9 mouse cellular contexts compared by ENCODE assay signal in the genomic region with DNA sequence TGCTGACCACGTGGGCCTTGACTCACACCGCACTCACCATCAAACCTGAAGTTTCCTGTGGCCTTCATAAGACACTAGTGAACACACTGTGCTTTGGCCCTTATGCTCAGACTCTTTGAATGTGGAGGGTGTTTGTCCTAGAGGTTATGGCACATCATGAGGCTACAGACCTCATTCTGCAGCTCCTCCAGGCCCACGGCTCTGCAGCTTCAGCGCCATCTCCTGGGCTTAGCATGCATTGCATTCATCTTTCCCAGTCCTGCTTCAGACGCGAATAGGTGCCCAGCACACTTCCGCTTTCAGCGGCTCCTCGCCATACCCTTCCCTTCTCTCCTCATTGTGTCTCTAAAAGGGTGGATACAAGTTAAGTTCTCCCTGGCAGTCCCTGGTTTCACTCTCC. TPM values are rescaled to one million over a fixed set of nuclear protein-coding genes. Genes with fewer than 3 reads are reported as not detected.
DNase-seq lines count a peak whose midpoint lies in the region; ATAC-seq and TF ChIP-seq lines count a peak whose summit lies in the region.
"Had no signal": no experiment of that assay in that cellular context is flagged by ENCODE, and none has a peak within 500 bp of the region (broad histone marks: within the 10 kb centered on the region; RNA-seq: fewer than 3 reads in every experiment).

No protein-coding gene starts in this region.

- no peaks in the 10 kb centered on the region for H3K36me3 ChIP-seq in heart, adult 2 months (ENCODE audit: control insufficient read depth, insufficient read depth, low read length)
- H3K36me3 ChIP-seq in hindbrain, postnatal 0 days (ENCODE audit: insufficient read depth, low read length), result no peaks in the 10 kb centered on the region
- H3K36me3 ChIP-seq in midbrain, embryonic 11.5 days (ENCODE audit: control insufficient read depth, insufficient read depth, low read length), result no peaks in the 10 kb centered on the region
- no peaks in the 10 kb centered on the region for H3K36me3 ChIP-seq in stomach, embryonic 16.5 days (ENCODE audit: control insufficient read depth, insufficient read depth, low read length)

- intact Hi-C loops in heart, adult 2 months (cut with DNase I), result no loop called here
- intact Hi-C loops in heart, postnatal 25 days (cut with DNase I), result no loop called here
- intact Hi-C loops in left cerebral cortex, postnatal 14 days (cut with DNase I), result no loop called here

- H3K9ac ChIP-seq in heart, adult 2 months (ENCODE audit: low read depth, low read length), result no peak overlapping the region
- peak overlapping the region; percentile 42; the same call in 1 of the 2 replicates for H3K9ac ChIP-seq in hindbrain, postnatal 0 days (replicated peaks; ENCODE audit: low read length)
- 0 out of 2 replicates have a peak overlapping the region, but pooled peaks have one; percentile 31 for H3K9ac ChIP-seq in midbrain, embryonic 11.5 days (ENCODE audit: low read length)
- H3K9ac ChIP-seq in stomach, embryonic 16.5 days (ENCODE audit: low read length), result no peak overlapping the region; the same call in 1 of the 2 replicates

- DNase-seq in heart, adult 2 months, result peak; percentile 42 to 68
- no peak for DNase-seq in heart, postnatal 25 days (ENCODE audit: low spot score)
- DNase-seq in cerebellum, postnatal 14 days, result peak; percentile 92 to 95
- DNase-seq in frontal cortex, postnatal 36 days (ENCODE audit: low spot score in 2 of 2), result peak; percentile 79 to 83
- peak; percentile 90 for DNase-seq in hindbrain, postnatal 0 days (ENCODE audit: low spot score)
- DNase-seq in left cerebral cortex, postnatal 14 days (ENCODE audit: low spot score in 2 of 2), result peak; percentile 80 to 82
- DNase-seq in midbrain, embryonic 11.5 days (ENCODE audit: low spot score, missing footprints), result peak; percentile 98

- ATAC-seq in hindbrain, postnatal 0 days, result peak; percentile 79
- peak; percentile 50; the same call in 1 of the 2 replicates for ATAC-seq in midbrain, embryonic 11.5 days (ENCODE audit: low FRiP score)
- 0 out of 2 replicates have a peak, but pooled peaks have one; percentile 21 for ATAC-seq in stomach, embryonic 16.5 days (ENCODE audit: insufficient read depth, low FRiP score)

- H3K27ac ChIP-seq in heart, adult 2 months, result no peak overlapping the region
- no peak overlapping the region for H3K27ac ChIP-seq in hindbrain, postnatal 0 days
- no peak overlapping the region for H3K27ac ChIP-seq in midbrain, embryonic 11.5 days (ENCODE audit: low read depth, low read length)
- H3K27ac ChIP-seq in stomach, embryonic 16.5 days (ENCODE audit: low read length), result no peak overlapping the region

- TF ChIP-seq CTCF in heart, adult 2 months (IDR thresholded peaks at IDR 0.05), result peak; percentile 82
- TF ChIP-seq CTCF in hindbrain, postnatal 0 days (IDR thresholded peaks at IDR 0.05; ENCODE audit: low read depth), result peak; percentile 98

- H3K27me3 ChIP-seq in heart, adult 2 months (ENCODE audit: control insufficient read depth, insufficient read depth, low read length), result no peaks in the 10 kb centered on the region
- H3K27me3 ChIP-seq in hindbrain, postnatal 0 days (ENCODE audit: insufficient read depth, low read length), result no peaks in the 10 kb centered on the region
- no peaks in the 10 kb centered on the region for H3K27me3 ChIP-seq in midbrain, embryonic 11.5 days (ENCODE audit: control insufficient read depth, insufficient read depth, low read length)
- H3K27me3 ChIP-seq in stomach, embryonic 16.5 days (ENCODE audit: control insufficient read depth, insufficient read depth, low read length), result no peaks in the 10 kb centered on the region

- H3K4me1 ChIP-seq in heart, adult 2 months (ENCODE audit: control insufficient read depth, insufficient read depth, low read length), result no peaks in the 10 kb centered on the region
- H3K4me1 ChIP-seq in hindbrain, postnatal 0 days (ENCODE audit: insufficient read depth, low read length), result no peaks in the 10 kb centered on the region
- H3K4me1 ChIP-seq in midbrain, embryonic 11.5 days (ENCODE audit: control insufficient read depth, insufficient read depth, low read length), result no peaks in the 10 kb centered on the region
- H3K4me1 ChIP-seq in stomach, embryonic 16.5 days (ENCODE audit: control insufficient read depth, insufficient read depth, low read length), result no peaks in the 10 kb centered on the region

- no peaks in the 10 kb centered on the region for H3K9me3 ChIP-seq in hindbrain, postnatal 0 days (ENCODE audit: low read length)
- no peaks in the 10 kb centered on the region for H3K9me3 ChIP-seq in midbrain, embryonic 11.5 days (ENCODE audit: control insufficient read depth, low read length)
- H3K9me3 ChIP-seq in stomach, embryonic 16.5 days (replicated peaks; ENCODE audit: control insufficient read depth, low read length), result no peaks in the 10 kb centered on the region

- TF ChIP-seq POLR2A in heart, adult 2 months (IDR thresholded peaks at IDR 0.05; ENCODE audit: insufficient read depth, low read depth, low read length), result no peak

- no peak for TF ChIP-seq EP300 in heart, adult 2 months (IDR thresholded peaks at IDR 0.05; ENCODE audit: insufficient read depth, low read depth, low read length)

- H3K79me2 ChIP-seq in heart, adult 2 months (replicated peaks; ENCODE audit: control insufficient read depth, insufficient read depth, low read length), result no peaks in the 10 kb centered on the region

- WGBS in heart, adult 2 months, result 28% methylated on average over 9 of the region's 9 CpGs
- WGBS in hindbrain, postnatal 0 days, result 25% methylated on average over 9 of the region's 9 CpGs
- 31% methylated on average over 9 of the region's 9 CpGs for WGBS in midbrain, embryonic 11.5 days
- WGBS in stomach, embryonic 16.5 days, result 27% methylated on average over 9 of the region's 9 CpGs

- H3K4me3 ChIP-seq in heart, adult 2 months, result no peak overlapping the region
- H3K4me3 ChIP-seq in hindbrain, postnatal 0 days (ENCODE audit: low read length), result no peak overlapping the region
- no peak overlapping the region for H3K4me3 ChIP-seq in midbrain, embryonic 11.5 days (ENCODE audit: low read depth, low read length)
- no peak overlapping the region for H3K4me3 ChIP-seq in stomach, embryonic 16.5 days (replicated peaks; ENCODE audit: low read length)

- peak overlapping the region; percentile 47 for H3K4me2 ChIP-seq in hindbrain, postnatal 0 days (ENCODE audit: low read depth, low read length)
- peak overlapping the region; percentile 26; the same call in 1 of the 2 replicates for H3K4me2 ChIP-seq in midbrain, embryonic 11.5 days
- H3K4me2 ChIP-seq in stomach, embryonic 16.5 days (ENCODE audit: low read depth, low read length), result peak overlapping the region; percentile 1; the same call in 1 of the 2 replicates

RNA-seq across cellular contexts. Expression of a gene that starts 1.7 kb away (rescaled TPM):
- total RNA-seq in heart, adult 2 months (2021), result under 1 TPM; 0.10 to 0.34 TPM
- polyA plus RNA-seq in heart, adult 2 months (2012; rRNA removed), result 0.16 and 0.20 TPM in 2 replicates
- total RNA-seq in heart, postnatal 25 days (2021), result under 1 TPM; 0.26 to 0.36 TPM
- total RNA-seq in hindbrain, postnatal 0 days (2014; rRNA removed), result 0.37 and 0.40 TPM in 2 replicates
- 0.06 TPM in 1 of 2 replicates, not detected in the other for polyA plus RNA-seq in hindbrain, postnatal 0 days (2015; fragmentation: Nextera tagmentation; extraction: Ambion mirVana)
- total RNA-seq in left cerebral cortex, postnatal 14 days (2021), result not detected
- not detected in 2 replicates for polyA plus RNA-seq in midbrain, embryonic 11.5 days (2014; fragmentation: Nextera tagmentation; extraction: Ambion mirVana)
- polyA plus RNA-seq in stomach, embryonic 16.5 days (2015; fragmentation: Nextera tagmentation; extraction: Ambion mirVana), result 0.48 and 0.50 TPM in 2 replicates
- total RNA-seq: gastrocnemius, postnatal 4 days had no signal

RNA-seq across cellular contexts. Expression of a gene that starts 14.7 kb away (rescaled TPM):
- total RNA-seq in heart, adult 2 months (2021), result not detected
- polyA plus RNA-seq in heart, adult 2 months (2012; rRNA removed), result not detected in 2 replicates
- not detected for total RNA-seq in heart, postnatal 25 days (2021)
- total RNA-seq in hindbrain, postnatal 0 days (2014; rRNA removed), result 1.2 and 1.4 TPM in 2 replicates
- 0.58 and 0.71 TPM in 2 replicates for polyA plus RNA-seq in hindbrain, postnatal 0 days (2015; fragmentation: Nextera tagmentation; extraction: Ambion mirVana)
- not detected for total RNA-seq in left cerebral cortex, postnatal 14 days (2021)
- not detected in 2 replicates for polyA plus RNA-seq in midbrain, embryonic 11.5 days (2014; fragmentation: Nextera tagmentation; extraction: Ambion mirVana)
- polyA plus RNA-seq in stomach, embryonic 16.5 days (2015; fragmentation: Nextera tagmentation; extraction: Ambion mirVana), result not detected in 2 replicates
- total RNA-seq: gastrocnemius, postnatal 4 days had no signal

RNA-seq across cellular contexts. Expression of a gene that starts 15.7 kb away (rescaled TPM):
- 1 to 10 TPM; 1.0 to 1.1 TPM for total RNA-seq in heart, adult 2 months (2021)
- polyA plus RNA-seq in heart, adult 2 months (2012; rRNA removed), result 1.8 and 3.8 TPM in 2 replicates
- 1 to 10 TPM; 1.6 to 1.7 TPM for total RNA-seq in heart, postnatal 25 days (2021)
- 31.0 and 32.9 TPM in 2 replicates for total RNA-seq in hindbrain, postnatal 0 days (2014; rRNA removed)
- 27.3 and 30.3 TPM in 2 replicates for polyA plus RNA-seq in hindbrain, postnatal 0 days (2015; fragmentation: Nextera tagmentation; extraction: Ambion mirVana)
- total RNA-seq in left cerebral cortex, postnatal 14 days (2021), result 1 to 10 TPM; 5.4 to 5.6 TPM
- 1.7 and 1.9 TPM in 2 replicates for polyA plus RNA-seq in midbrain, embryonic 11.5 days (2014; fragmentation: Nextera tagmentation; extraction: Ambion mirVana)
- 5.3 and 6.3 TPM in 2 replicates for polyA plus RNA-seq in stomach, embryonic 16.5 days (2015; fragmentation: Nextera tagmentation; extraction: Ambion mirVana)

RNA-seq across cellular contexts. Expression of a gene that starts 39.4 kb away (rescaled TPM):
- total RNA-seq in heart, adult 2 months (2021), result not detected
- not detected in 2 replicates for polyA plus RNA-seq in heart, adult 2 months (2012; rRNA removed)
- total RNA-seq in heart, postnatal 25 days (2021), result not detected
- 6.5 and 7.7 TPM in 2 replicates for total RNA-seq in hindbrain, postnatal 0 days (2014; rRNA removed)
- 1.9 TPM in 2 replicates for polyA plus RNA-seq in hindbrain, postnatal 0 days (2015; fragmentation: Nextera tagmentation; extraction: Ambion mirVana)
- 1 to 10 TPM; 4.8 to 5.9 TPM for total RNA-seq in left cerebral cortex, postnatal 14 days (2021)
- 0.17 TPM in 1 of 2 replicates, not detected in the other for polyA plus RNA-seq in midbrain, embryonic 11.5 days (2014; fragmentation: Nextera tagmentation; extraction: Ambion mirVana)
- polyA plus RNA-seq in stomach, embryonic 16.5 days (2015; fragmentation: Nextera tagmentation; extraction: Ambion mirVana), result 0.06 TPM in 2 replicates

Comparison
In these comparisons a context has a peak if more than half of its experiments do, and no peak if none do; other contexts are left out.
1. H3K9ac ChIP-seq: peak in hindbrain, postnatal 0 days (single experiment) and midbrain, embryonic 11.5 days (single experiment); none in heart, adult 2 months (single experiment) and stomach, embryonic 16.5 days (single experiment).
2. ATAC-seq: peak in every context shown above with its lines; median percentile 79 in hindbrain, postnatal 0 days; 50 in midbrain, embryonic 11.5 days; 21 in stomach, embryonic 16.5 days.
3. Peak in every context shown above with its lines, with median percentiles within 50 percentile points of each other: H3K4me2 ChIP-seq.